Mouse (Mus musculus): Measurements from ENCODE around the gene Dlk1. TPM values are rescaled to one million over a fixed set of nuclear protein-coding genes. Genes with fewer than 3 reads are reported as not detected.
A peak's percentile ranks its signal among the peaks of the same experiment; 100 is the strongest.

Gene Dlk1
- polyA plus RNA-seq, 1 experiment from 2014 or later: 918 TPM

DNA sequence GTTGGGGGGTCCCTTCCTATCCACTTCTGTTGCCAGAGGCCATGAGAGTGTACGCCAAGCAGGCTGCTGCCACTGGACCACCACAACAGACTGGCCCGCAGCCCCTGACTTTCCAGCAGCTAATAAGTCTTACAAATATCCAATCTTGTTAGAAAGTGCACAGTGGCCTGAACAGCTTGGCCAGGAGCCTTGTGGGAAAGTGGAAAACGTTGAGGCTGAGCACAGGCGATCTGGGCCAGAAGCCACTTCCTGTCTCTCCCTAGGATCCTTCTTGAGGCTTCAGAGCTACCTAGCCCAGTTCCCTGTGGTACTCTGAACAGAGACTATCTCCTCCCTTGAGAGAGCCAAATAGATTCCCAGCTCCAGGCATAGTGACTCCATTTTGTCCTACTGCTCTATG lies 39.3 kb upstream of the Dlk1 start:
- 50% methylated on average over 4 of the region's 4 CpGs for WGBS
- H3K27me3 ChIP-seq (replicated peaks; ENCODE audit: control insufficient read depth, insufficient read depth, low read length): no peaks in the 10 kb centered on the region

DNA sequence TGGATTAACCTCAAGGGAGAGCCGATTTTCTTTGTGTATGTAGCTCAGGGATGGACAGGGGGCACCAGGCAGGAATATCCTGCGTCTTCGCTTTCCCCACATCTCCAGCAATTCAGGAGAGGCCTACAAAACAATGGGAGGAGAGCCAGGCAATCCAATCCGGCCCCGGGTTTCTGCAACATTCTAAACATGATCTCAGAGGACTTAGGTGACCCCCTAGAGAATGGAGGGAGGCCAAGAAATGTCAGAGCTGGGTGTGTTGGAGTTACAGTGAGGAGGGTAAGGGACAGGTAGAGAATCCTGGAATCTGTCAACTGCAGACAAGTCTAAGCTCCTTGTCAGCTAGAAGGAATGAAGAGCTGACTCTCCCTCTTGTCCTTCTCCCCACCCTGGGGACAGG lies 35.9 kb upstream of the Dlk1 start:
- ATAC-seq (ENCODE audit: low read depth) (no peak), DNase-seq (ENCODE audit: low spot score) (no peak)
- Histone ChIP-seq H3K4me3 (ENCODE audit: low read depth, low read length) (no peak overlapping the region), H3K27ac (replicated peaks; ENCODE audit: low read depth, low read length) (peak overlapping the region; percentile 89), H3K9me3 (ENCODE audit: control insufficient read depth, low read length) (no peaks in the 10 kb centered on the region), H3K27me3 (replicated peaks; ENCODE audit: control insufficient read depth, insufficient read depth, low read length) (no peaks in the 10 kb centered on the region), H3K4me1 (ENCODE audit: control insufficient read depth, insufficient read depth, low read length) (peaks cover 42% of the 10 kb centered on the region), H3K9ac (ENCODE audit: low read depth, low read length) (no peak overlapping the region), H3K4me2 (ENCODE audit: low read depth, low read length) (no peak overlapping the region), H3K36me3 (ENCODE audit: control insufficient read depth, insufficient read depth, low read length) (no peaks in the 10 kb centered on the region)
- WGBS: 75% methylated on average over 5 of the region's 5 CpGs

More for the DNA sequence above, 39.3 kb upstream of the Dlk1 start:
- Histone ChIP-seq H3K9me3 (ENCODE audit: control insufficient read depth, low read length) (no peaks in the 10 kb centered on the region), H3K4me2 (ENCODE audit: low read depth, low read length) (no peak overlapping the region), H3K27ac (replicated peaks; ENCODE audit: low read depth, low read length) (peak overlapping the region; percentile 92), H3K36me3 (ENCODE audit: control insufficient read depth, insufficient read depth, low read length) (no peaks in the 10 kb centered on the region), H3K4me1 (ENCODE audit: control insufficient read depth, insufficient read depth, low read length) (peaks cover 64% of the 10 kb centered on the region), H3K4me3 (ENCODE audit: low read depth, low read length) (no peak overlapping the region), H3K9ac (ENCODE audit: low read depth, low read length) (0 out of 2 replicates have a peak overlapping the region, but pooled peaks have one; percentile 8)
- no peak for DNase-seq (ENCODE audit: low spot score)
- ATAC-seq (ENCODE audit: low read depth): no peak

DNA sequence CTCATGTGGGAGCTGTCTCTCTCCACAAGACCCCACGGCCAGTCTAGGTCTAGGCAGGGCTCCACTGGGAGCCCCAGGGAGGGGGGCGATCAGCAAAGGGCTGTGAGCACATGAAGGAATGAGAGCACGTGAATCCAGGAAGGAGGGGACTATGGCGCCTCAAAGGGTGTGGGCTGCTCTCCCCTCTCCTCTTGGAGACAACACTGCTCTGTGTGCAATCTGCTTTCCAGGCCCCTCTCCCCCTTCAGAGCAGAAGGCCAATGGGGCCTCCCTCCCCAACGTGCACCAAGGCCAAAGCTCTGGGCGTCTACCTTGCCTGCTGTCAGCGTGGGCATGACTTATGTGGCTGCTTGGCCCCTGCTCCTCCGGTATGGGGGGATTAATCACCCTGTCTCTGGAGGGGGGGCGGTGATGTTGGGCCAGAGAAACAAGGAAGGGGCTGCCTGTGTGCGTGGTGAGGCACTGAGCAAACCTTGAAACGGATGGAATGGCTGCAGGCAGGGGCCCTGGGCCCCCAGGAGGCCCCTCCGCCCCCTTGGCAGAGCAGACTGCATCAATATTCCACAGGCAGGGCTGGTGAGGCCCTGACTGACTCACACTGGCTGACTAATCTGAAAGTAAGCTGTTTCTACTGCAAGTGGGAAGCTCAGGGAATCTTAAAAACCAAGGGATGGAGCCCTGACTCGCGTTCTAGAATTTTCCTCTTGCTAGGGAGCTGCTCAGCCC lies 35.0 kb upstream of the Dlk1 start:
- peak overlapping the region; percentile 89 for H3K27ac ChIP-seq (replicated peaks; ENCODE audit: low read depth, low read length)
- ATAC-seq (ENCODE audit: low read depth) (peak; percentile 84), DNase-seq (ENCODE audit: low spot score) (peak; percentile 88)
- no peak overlapping the region for H3K4me2 ChIP-seq (ENCODE audit: low read depth, low read length)
- no peaks in the 10 kb centered on the region for H3K36me3 ChIP-seq (ENCODE audit: control insufficient read depth, insufficient read depth, low read length)
- H3K4me3 ChIP-seq (ENCODE audit: low read depth, low read length): no peak overlapping the region
- 33% methylated on average over 14 of the region's 14 CpGs for WGBS
- H3K4me1 ChIP-seq (ENCODE audit: control insufficient read depth, insufficient read depth, low read length): peaks cover 32% of the 10 kb centered on the region
- no peaks in the 10 kb centered on the region for H3K27me3 ChIP-seq (replicated peaks; ENCODE audit: control insufficient read depth, insufficient read depth, low read length)
- H3K9me3 ChIP-seq (ENCODE audit: control insufficient read depth, low read length): no peaks in the 10 kb centered on the region
- peak overlapping the region; percentile 28; the same call in 1 of the 2 replicates for H3K9ac ChIP-seq (ENCODE audit: low read depth, low read length)

DNA sequence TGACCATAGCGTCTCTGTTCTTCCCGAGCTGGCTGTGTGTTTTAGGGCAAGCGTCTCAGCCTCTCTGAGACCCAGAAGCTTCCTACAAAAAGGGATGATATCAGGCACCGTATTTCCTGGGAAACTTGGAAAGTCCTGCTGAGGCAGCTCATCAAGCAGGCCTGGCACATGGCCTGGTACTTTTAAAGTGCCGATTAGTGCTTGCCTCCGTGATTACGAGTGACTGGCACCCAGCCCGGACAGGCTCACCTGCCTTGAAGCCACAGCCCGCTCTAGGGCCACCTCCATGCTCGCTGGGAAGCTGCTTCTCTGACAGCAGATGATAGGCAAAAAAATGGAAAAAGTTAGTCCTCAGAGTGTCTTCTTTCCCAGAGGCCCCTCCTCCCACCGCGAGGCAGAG lies 32.6 kb upstream of the Dlk1 start:
- no peak for ATAC-seq (ENCODE audit: low read depth)
- no peaks in the 10 kb centered on the region for H3K27me3 ChIP-seq (replicated peaks; ENCODE audit: control insufficient read depth, insufficient read depth, low read length)
- no peak overlapping the region for H3K4me2 ChIP-seq (ENCODE audit: low read depth, low read length)
- no peaks in the 10 kb centered on the region for H3K36me3 ChIP-seq (ENCODE audit: control insufficient read depth, insufficient read depth, low read length)
- H3K4me1 ChIP-seq (ENCODE audit: control insufficient read depth, insufficient read depth, low read length): peaks cover 29% of the 10 kb centered on the region
- H3K4me3 ChIP-seq (ENCODE audit: low read depth, low read length): no peak overlapping the region
- no peak overlapping the region for H3K27ac ChIP-seq (replicated peaks; ENCODE audit: low read depth, low read length)
- H3K9me3 ChIP-seq (ENCODE audit: control insufficient read depth, low read length): no peaks in the 10 kb centered on the region
- no peak overlapping the region for H3K9ac ChIP-seq (ENCODE audit: low read depth, low read length)
- no peak for DNase-seq (ENCODE audit: low spot score)
- 66% methylated on average over 12 of the region's 12 CpGs for WGBS

DNA sequence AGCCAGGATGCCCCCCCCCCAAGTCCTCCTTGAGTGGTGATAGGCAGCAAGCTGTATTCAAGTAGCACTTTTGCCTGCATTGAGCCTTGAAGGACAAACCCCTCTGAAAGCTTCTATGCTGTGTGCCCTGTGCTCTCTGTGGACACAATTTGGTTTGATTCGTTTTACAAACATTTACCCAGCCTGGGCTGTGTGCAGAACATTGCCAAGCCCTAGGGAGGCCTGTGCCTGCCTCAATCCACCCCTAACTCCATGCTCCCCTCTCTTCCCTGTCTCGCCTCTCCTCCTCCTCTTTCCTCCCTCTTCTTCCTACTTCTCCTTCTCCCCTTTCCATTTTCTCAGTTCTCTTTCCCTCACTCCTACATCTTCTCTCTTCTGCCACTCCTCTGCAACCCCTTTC lies 29.5 kb upstream of the Dlk1 start:
- Histone ChIP-seq H3K4me1 (ENCODE audit: control insufficient read depth, insufficient read depth, low read length) (peaks cover 20% of the 10 kb centered on the region), H3K36me3 (ENCODE audit: control insufficient read depth, insufficient read depth, low read length) (no peaks in the 10 kb centered on the region), H3K9me3 (ENCODE audit: control insufficient read depth, low read length) (no peaks in the 10 kb centered on the region), H3K27me3 (replicated peaks; ENCODE audit: control insufficient read depth, insufficient read depth, low read length) (no peaks in the 10 kb centered on the region), H3K4me3 (ENCODE audit: low read depth, low read length) (no peak overlapping the region), H3K9ac (ENCODE audit: low read depth, low read length) (no peak overlapping the region), H3K27ac (replicated peaks; ENCODE audit: low read depth, low read length) (no peak overlapping the region), H3K4me2 (ENCODE audit: low read depth, low read length) (no peak overlapping the region)
- ATAC-seq (ENCODE audit: low read depth) (no peak), DNase-seq (ENCODE audit: low spot score) (no peak)
- WGBS: 49% methylated on average over 2 of the region's 2 CpGs

DNA sequence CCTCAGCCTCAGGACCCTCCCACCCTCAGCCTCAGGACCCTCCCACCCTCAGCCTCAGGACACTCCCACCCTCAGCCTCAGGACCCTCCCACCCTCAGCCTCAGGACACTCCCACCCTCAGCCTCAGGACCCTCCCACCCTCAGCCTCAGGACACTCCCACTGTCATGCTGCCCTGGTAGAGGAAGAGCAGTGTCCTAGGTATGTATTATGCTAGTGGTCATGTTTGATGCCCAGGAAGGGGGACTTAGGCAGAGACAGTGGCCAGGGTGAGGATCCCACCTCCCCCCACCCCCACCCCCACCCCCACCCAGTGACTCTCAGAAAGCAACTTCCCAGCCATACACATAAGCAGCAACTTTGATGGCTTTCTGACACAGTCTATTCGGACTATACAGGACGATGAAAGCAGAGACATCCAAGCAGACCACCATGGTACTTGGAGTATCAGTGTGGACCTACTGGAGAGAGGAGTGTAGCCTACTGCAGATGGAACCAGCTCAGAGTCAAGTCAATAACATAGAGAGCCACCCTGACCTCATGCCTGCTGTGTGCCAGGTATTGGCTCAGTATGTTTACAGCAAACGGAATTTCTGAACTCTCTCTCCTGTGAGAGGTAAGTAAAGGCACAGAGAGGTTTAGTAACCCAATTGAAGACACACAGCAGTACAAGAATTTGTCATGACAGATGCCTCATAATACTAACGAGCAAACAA lies 28.8 kb upstream of the Dlk1 start:
- Histone ChIP-seq H3K4me1 (ENCODE audit: control insufficient read depth, insufficient read depth, low read length) (peaks cover 18% of the 10 kb centered on the region), H3K27ac (replicated peaks; ENCODE audit: low read depth, low read length) (no peak overlapping the region)
- ATAC-seq (ENCODE audit: low read depth): no peak

DNA sequence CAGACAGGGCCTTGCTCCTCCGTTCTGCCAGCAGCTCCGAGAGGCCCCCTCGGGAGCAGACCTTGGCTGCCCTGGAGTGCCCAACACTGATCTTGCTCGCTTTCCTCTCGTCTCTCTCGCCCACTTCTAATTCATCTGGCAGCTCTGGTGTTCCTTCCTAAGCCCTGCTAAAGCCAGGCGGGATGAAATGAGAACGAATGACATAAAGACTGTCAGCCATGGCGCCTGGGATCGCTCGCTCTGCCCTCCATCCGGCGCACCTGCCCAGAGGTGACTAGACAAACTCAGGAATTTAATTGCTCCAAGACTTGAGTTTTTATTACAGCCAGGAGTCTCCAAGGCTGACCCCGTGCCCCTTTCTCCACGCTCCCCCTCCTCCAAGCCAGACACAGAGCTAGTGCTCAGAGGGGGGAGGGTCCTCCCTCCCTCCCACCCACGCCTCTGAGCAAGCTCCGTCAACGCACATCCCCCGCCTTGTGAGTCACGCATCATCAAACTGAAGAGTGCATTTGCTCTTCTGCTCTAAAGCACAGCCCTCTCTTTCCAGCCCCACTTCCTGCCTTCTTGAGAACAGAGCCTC lies 27.8 kb upstream of the Dlk1 start:
- DNase-seq (ENCODE audit: low spot score): no peak
- no peaks in the 10 kb centered on the region for H3K9me3 ChIP-seq (ENCODE audit: control insufficient read depth, low read length)
- ATAC-seq (ENCODE audit: low read depth): peak; percentile 13; the same call in 1 of the 2 replicates
- H3K9ac ChIP-seq (ENCODE audit: low read depth, low read length): no peak overlapping the region
- 6% methylated on average over 20 of the region's 20 CpGs for WGBS
- no peaks in the 10 kb centered on the region for H3K27me3 ChIP-seq (replicated peaks; ENCODE audit: control insufficient read depth, insufficient read depth, low read length)
- peak overlapping the region; percentile 19; the same call in 1 of the 2 replicates for H3K4me2 ChIP-seq (ENCODE audit: low read depth, low read length)
- peaks cover 18% of the 10 kb centered on the region for H3K4me1 ChIP-seq (ENCODE audit: control insufficient read depth, insufficient read depth, low read length)
- H3K27ac ChIP-seq (replicated peaks; ENCODE audit: low read depth, low read length): no peak overlapping the region
- no peak overlapping the region for H3K4me3 ChIP-seq (ENCODE audit: low read depth, low read length)
- H3K36me3 ChIP-seq (ENCODE audit: control insufficient read depth, insufficient read depth, low read length): no peaks in the 10 kb centered on the region

More for the DNA sequence above, 28.8 kb upstream of the Dlk1 start:
- Histone ChIP-seq H3K36me3 (ENCODE audit: control insufficient read depth, insufficient read depth, low read length) (no peaks in the 10 kb centered on the region), H3K4me3 (ENCODE audit: low read depth, low read length) (no peak overlapping the region), H3K9me3 (ENCODE audit: control insufficient read depth, low read length) (no peaks in the 10 kb centered on the region), H3K9ac (ENCODE audit: low read depth, low read length) (no peak overlapping the region), H3K4me2 (ENCODE audit: low read depth, low read length) (no peak overlapping the region), H3K27me3 (replicated peaks; ENCODE audit: control insufficient read depth, insufficient read depth, low read length) (no peaks in the 10 kb centered on the region)
- no peak for DNase-seq (ENCODE audit: low spot score)
- WGBS: 65% methylated on average over 4 of the region's 4 CpGs

DNA sequence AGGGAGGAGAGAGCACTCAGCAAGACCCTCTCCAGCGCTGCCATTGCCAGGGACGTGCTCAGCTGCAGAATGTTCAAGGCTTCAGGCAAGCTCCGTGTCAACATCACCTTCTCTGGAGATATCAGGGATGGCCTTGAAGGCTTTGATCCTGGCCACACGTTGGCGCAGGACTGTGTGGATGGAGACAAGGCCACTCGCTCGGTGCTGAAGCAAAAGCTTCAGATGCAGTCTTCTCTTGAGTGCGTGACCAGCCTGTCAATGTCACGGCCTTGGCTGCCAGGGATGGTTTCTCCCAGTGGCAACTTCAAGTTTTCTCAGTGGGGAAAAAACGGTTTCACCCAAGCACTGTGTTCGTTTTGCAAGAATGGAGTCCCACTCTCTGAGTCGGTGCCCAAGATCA lies 26.6 kb upstream of the Dlk1 start:
- ATAC-seq (ENCODE audit: low read depth) (no peak), DNase-seq (ENCODE audit: low spot score) (no peak)
- no peaks in the 10 kb centered on the region for H3K36me3 ChIP-seq (ENCODE audit: control insufficient read depth, insufficient read depth, low read length)
- no peak overlapping the region for H3K27ac ChIP-seq (replicated peaks; ENCODE audit: low read depth, low read length)
- H3K4me2 ChIP-seq (ENCODE audit: low read depth, low read length): no peak overlapping the region
- no peak overlapping the region for H3K9ac ChIP-seq (ENCODE audit: low read depth, low read length)
- no peak overlapping the region for H3K4me3 ChIP-seq (ENCODE audit: low read depth, low read length)
- no peaks in the 10 kb centered on the region for H3K9me3 ChIP-seq (ENCODE audit: control insufficient read depth, low read length)
- peaks cover 13% of the 10 kb centered on the region for H3K4me1 ChIP-seq (ENCODE audit: control insufficient read depth, insufficient read depth, low read length)
- no peaks in the 10 kb centered on the region for H3K27me3 ChIP-seq (replicated peaks; ENCODE audit: control insufficient read depth, insufficient read depth, low read length)
- WGBS: 83% methylated on average over 12 of the region's 12 CpGs

Data from embryonic facial prominence, embryonic 14.5 days (tissue).